Mouse (Mus musculus) urinary bladder, postnatal 14 days (tissue): ENCODE data around the gene Hibadh.

ENCODE experiments used
- DNase-seq: peaks from one replicate; pipeline ENCODE4 v3.0.0; 2021; ENCODE audit warnings: low spot score

The Hibadh gene

DNA sequence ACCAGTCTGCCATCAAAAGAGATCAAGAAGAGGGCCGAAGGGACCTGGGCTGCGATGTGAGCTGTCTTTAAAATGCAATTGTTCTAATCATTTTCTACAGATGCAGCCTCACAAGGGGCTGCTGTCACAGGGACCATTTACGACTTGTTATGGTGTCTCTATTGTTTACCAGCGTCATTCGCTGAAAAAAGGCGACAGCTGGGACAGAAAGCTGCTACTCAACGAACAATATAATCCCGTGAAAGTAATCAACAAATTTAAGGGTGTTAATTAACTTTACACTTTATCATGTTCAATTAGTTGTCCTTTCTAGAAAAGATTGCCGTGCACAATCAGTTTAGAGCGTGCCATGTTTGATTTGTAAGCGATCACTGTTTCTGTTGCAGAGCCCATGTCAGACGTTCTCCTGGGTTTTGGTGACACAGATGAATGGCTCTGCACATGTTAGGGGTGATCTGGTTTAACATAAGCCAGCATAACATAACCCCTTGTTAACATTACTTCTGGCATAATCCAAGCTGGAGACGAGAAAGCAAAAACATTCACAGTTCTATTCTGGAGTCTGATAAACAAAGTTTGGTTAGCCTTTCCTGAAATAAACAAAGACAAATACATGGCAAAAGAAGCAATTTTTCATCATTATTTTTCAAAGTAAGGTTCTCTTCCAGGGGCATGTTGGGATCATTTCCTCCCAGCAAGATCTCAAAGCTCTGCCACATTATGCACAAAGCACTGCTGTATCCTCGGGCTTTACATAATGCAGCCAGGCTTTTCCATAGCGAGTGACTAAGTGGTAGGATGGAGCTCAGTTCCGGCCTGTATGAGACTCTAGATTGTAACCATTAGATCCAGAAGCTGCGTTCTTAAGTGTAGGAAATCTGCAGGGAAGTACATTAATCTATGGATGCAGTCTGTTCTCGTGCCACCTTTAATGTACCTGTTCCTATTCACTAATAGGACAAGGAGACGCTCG is 72.6 kb downstream of the Hibadh start:
- no peak for DNase-seq

DNA sequence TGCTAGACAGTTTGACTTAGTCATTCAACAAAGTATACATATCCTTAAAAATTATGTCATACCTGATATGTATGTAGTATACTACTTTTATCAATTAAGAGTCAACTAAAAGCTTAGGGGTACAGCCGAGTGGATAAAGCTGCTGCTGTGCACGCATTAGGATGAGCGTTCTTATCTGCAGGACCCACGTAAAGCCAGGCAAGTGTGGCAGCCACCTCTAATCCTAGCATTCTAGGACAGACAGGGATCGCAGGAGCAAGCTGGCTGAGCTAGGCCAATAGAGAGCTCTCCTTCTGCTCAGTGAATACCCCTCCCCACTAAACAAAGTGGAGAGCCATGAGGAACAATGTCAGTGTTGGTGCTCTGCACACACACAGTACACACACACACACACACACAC is 75.0 kb downstream of the Hibadh start:
- no peak for DNase-seq

DNA sequence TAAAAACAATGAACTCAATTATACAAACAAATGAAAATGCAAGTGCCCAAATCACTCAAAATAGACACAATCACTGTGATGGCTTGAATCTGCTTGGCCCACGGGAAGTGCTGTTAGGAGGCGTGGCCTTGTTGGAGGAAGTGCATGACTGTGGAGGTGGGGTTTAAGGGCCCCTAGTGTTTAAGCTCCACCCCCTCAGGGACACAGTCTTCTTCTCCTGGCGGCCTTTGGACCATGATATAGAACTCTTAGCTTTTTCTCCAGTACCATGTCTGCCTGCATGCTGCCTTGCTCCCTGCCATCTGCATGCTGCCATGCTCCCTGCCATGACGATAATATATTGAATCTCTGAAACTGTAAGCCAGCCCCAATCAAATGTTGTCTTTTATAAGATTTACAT is 77.2 kb downstream of the Hibadh start:
- no peak for DNase-seq

DNA sequence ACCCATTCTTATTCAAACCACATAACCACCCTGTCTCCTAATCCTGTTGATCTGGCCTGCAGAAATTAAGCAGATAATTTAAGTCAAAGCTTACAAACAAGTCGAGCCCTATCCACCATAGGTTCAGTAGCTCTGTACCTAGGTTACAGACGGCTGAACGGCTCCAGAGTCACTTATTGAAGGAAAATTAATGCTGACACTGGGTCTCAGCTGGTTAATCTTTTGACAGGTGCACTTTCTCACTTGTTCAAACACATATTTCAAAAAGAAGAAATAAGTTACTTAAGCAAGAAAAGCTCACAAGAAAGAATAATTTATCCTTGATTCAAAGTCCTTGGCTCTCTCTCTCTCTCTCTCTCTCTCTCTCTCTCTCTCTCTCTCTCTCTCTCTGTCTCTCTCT is 81.1 kb downstream of the Hibadh start:
- no peak for DNase-seq

DNA sequence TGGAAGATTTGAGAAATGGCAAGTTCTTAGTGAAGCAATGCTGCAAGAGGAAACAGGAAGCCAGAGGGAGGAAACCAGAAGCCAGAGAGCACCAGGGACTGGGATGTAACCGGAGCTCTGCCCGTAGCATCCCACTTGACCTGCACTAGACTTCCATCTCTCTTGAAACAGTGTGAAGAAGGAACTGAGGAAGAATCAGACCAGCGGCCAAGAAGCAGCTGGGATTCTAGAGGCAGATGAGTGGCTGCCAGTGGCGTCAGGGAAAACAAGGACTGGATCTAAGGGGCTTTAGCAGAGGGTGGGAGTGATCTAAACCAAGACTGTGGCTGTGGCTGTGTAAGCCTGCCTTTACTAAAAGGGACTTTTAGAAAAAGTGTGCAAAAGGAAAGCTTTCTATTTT is 95.8 kb downstream of the Hibadh start:
- DNase-seq: no peak

DNA sequence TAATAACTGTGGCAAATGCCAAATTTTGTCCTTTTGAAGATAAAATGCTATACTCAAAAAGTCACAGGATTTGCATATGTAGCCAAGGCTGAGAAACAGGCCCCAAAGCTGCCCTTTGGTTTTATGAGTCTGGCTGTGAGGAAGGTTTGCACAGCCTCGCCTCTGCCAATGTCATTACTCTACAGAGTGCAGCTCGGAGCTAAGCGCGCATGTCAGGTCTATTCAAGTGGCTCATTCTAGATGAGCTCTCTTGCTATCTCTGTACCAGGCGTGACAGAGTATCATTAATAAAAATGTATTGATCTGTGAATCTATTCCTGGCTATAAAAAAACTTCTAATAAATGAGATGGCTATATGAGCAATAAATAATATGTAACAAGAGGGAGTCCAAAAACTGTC is 97.7 kb downstream of the Hibadh start:
- no peak for DNase-seq

DNA sequence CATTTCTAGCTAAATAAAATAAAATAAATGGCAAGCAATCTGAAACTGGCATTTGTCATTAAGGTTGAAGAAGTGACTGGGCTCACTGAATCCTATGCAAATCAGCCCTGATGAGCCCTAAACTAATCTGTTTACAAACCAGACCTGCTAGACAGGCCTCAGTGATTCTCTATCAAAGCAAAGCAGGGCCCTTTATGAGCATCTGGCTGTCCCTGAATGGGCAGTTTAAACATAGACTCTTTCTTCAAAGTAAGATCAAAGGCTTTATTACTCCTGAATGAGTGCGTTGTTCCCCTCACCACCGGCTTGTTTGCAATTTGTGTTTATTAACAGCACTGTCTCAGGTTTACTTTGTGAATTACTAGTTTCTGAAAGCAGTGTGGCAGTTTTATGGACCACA is 100.3 kb downstream of the Hibadh start:
- no peak for DNase-seq

DNA sequence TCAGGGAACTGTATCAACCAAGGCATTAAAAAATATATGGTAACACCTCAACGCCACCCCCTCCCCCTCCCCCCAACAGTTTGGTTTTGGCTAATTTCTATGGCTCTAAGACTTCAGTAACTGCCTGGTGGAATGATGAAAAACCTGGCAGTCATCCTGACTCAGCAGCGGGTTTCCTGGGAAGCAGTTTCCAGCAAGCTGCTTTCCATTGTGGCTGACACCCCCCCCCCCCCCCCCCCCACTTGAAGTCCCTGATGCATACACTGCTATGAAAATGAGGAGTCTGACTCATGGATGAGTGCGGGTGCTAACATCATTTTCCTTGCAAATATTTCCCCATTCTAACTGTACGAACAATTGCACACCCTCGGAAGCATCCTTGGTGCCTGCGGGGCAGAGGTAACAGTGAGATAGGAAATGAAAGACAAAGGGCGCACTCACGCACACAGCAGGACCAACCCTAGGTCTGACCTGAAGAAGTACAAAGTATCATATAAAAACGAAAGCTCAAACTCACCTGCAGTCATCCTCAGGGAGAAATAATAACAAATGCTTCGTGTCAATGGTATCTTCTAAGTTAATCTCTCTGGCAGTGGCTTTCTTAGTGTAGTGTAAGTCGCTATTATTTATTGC is 105.0 kb downstream of the Hibadh start:
- DNase-seq: no peak

DNA sequence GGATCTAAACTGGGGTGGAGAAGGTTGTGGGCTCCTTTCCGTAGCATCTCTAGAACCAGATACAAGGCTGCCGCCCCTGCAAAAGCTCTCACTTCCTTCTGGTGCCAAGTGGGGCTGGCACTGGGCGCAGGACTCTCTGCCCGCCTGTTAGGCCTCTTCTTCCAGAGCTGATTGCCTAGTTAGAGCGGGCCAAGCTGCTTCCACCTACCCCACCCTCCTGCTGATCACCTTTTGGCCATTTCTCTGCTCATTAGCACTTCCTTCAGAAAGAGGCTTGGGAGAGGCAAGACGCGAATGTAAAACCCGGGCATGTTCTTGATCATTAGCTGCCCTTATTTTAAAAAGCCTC is 108.1 kb downstream of the Hibadh start:
- DNase-seq: no peak

DNA sequence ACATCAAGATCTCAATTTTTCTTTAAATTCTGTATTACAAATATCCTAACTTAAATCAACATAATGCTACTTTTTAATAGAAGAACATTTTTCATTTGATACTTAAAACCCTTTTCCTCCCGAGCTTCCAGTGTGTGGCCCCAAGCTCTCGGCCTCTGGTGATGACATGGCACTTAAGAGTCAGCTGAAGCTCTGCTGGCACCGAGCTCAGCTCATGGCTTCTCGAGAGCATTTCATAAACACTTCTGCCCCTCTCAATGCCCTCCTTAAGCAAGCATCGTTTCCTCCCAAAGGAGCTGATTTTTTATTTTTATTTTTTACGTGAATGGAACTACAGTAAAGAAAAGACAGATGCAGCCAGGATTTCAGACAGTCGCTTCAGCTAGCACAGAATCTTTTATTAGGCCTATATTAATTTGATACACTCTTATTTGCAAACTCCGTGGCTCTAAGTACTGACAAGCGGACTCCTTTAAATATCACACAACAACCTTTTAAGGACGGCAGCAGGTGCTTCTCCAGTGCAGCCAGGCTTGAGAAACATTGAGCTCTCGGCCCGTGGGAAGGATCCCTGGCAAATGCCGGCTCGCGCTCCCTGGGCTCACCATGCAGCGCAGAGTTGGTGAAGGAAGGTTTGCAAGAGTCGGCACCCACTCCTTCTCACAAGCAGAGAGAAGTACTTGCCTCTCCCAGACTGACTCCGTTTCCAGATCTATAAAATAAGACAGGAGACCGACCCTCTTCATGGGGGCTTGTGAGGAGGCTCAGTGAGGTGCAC is 108.6 kb downstream of the Hibadh start:
- DNase-seq: no peak

DNA sequence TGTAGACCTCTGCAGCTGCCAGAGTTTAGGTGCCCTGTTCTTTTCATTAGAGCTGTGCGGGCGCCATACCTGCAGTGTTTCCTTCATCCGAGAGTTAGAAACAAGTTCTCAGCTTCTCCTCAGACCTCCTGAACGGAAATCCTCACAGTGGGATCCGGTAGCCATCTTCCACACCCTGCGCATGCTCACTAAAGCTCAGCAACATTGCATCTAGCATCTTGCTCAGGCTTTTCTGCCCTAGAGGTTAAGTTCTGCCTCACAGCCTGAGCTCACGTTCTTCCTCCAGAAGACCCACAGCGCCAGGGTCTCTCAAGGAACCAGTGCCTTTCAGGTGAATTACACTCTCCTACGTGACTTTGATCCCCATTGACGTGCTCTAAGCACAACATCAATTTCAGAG is 109.3 kb downstream of the Hibadh start:
- DNase-seq: no peak

DNA sequence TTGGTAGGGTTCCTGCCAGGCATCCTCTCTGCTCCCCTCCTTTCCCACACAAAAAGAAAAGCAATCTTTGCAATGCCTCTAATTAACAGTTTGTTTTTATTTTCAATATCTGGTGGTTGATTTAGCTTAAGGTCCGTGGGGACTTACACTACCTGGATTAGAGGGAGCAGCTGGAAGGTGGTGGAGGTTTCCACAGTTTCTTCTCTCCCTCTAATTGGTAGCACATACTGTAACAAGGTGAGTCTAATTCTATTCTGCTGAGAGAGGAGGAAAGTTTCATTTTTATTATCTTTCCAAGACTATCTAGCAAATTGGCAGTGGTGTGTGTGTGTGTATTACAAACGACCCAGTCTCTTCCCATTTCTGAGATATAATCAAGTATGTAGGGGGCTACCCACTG is 116.0 kb downstream of the Hibadh start:
- DNase-seq: no peak

DNA sequence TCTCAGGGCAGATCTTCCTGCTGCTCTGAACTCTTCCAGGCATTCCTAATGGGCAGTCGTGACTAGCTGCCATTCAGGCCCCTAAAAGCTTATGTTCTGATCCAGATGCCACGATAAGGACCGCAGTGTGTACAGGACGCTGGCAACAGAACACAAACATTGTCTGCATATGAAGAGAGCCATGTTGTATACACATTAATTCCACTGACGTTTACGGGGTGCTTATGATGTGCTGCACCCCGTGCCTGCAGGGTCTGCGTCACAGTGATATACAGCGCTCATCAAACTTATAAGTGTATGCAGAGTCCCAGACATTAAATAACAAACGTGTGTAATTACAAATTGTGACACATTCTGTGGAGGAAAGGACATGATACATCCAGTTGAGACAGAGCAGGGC is 121.5 kb downstream of the Hibadh start:
- DNase-seq: peak; percentile 20

DNA sequence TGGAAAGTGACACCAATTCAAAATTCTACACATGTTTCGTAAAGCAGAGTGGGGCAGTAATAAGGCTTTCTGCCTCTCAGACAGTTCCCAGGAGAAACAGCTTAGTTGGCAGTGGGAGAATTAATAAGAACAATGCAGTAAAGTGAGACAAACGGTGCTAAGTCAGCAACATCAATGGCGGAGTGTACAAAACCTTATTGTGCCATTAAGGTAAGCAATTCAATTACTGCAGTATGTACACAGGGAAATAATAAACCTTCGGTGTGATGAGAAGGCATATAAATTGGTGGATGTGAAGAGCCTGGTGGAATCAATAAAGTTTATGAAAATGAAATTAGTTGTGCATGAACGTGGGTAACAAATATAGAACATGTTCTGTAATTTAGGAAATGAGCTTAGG is 122.9 kb downstream of the Hibadh start:
- no peak for DNase-seq

DNA sequence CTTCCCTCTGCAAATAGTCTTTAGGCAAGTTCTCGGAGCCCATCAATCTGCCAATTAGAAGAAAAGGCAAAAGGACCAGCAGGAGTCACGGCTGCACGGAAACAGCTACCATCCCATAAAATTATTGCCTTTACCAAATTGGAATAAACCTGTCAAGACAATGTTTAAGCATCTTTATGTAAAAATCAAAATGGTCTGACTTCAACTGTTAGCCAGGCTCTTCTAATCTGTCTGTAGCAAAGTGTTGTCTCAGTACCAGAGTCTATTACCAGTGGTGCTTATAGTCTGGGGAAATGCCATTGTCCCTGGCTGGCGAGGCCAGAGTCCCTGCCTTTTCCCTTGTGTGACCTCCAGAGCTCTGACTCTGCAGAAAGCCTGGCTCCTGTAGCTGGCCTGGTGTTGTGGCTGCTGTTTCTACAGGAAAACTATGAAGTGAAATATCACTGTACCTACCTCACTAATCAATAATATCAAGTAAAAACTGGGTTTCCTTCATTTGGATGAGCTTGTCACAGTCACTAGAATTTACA is 126.2 kb downstream of the Hibadh start:
- no peak for DNase-seq

DNA sequence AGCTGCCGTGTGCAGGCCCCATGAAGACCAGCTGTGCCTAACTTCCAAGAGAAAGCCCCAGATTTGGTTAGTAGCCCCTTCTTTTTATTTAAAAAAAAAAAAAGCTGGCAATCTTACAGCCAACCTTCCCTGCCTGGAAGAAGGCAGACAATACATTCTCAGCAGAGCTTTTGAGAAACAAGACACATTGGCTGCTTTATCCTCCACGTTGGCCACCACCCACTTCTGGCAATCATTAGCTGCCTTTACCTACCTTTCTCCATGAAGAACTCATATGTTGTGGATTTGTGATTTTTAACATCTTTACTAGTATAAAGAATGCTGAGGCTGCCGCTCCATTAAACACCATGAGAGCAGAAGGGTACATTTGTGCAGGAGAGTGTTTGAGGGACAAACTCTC is 131.4 kb downstream of the Hibadh start:
- no peak for DNase-seq

DNA sequence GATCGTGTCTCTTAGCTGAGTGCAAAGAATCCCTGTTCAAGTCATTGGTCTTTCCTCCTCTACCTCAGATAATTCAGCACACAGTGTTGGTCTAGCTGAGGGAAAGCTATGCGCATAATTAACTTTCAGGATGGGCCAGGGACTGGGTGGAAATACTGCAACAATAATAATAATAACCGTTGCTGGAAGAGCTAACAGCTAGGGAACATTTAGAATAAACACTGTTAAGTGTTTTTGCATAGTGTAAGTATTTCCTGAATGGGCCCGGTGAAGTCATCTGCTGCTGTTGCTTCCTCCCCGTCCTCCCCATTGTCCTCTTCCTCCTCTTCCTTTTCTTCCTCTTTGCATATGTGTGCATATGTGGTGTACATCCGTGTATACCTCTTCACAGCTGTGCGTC is 132.2 kb downstream of the Hibadh start:
- DNase-seq: no peak

DNA sequence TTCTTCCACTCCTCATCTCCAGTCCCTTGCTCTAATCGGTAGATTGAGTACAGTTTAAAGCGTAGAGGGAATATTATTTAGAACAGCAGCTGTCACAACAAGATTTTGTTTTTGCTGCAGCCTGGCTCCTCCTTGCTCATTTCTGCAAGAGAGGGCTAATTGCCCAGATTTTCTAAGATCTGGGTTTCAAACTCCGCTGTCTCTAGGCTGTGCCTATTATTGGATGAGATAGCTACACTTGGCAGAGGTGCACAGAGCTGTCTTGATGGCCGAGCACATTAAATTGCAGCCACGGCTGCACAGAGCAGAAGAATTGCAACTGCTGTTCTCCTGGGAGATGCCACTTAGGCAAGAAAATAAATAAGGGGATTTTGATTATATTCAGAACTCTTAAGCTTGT is 133.0 kb downstream of the Hibadh start:
- peak; percentile 23 for DNase-seq

DNA sequence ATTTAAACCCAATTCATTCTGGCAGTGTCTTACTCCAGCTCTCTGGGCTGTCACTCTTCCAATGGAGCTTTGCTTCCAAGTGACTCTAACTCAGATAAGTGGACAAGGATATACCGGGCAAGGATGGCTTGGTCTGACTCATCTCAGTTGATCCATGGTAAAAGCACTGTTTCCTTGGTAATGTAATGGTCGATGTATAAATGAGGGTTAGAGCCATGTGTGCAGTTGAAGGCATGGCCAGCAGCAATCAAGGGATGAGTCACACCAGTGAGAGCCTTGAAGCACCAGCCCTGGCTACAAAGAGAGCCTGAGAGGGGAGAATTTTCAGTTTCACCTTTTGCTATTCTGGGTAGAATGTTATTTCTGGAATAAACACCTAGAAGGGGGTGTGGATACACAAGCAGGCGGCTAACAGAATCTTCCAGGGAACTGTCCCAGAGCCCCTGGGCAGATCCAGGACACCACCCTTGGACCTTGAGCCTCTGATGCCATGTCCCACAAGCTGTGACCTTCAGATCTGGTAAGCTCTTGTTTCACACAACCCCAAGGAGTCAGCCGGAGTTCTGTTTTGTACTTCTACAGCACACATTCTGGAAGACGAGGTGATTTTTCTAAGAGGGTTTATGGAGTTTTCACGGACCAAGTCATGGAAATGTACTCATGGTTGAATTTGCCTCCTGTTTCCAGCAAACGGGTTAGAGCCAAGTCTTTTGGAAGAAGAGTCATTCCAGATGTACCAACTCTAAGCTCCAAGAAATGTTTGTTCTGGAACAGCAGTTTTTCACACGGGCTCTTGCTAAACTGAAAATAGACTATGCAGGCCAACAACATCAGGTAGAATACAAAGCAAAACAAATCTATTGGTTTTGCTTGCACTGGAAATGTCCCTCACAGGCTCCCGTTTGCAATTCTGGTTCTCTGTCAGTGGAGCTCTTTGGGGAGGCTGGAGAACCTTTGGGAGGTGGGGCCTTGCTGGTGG is 134.1 kb downstream of the Hibadh start:
- no peak for DNase-seq

DNA sequence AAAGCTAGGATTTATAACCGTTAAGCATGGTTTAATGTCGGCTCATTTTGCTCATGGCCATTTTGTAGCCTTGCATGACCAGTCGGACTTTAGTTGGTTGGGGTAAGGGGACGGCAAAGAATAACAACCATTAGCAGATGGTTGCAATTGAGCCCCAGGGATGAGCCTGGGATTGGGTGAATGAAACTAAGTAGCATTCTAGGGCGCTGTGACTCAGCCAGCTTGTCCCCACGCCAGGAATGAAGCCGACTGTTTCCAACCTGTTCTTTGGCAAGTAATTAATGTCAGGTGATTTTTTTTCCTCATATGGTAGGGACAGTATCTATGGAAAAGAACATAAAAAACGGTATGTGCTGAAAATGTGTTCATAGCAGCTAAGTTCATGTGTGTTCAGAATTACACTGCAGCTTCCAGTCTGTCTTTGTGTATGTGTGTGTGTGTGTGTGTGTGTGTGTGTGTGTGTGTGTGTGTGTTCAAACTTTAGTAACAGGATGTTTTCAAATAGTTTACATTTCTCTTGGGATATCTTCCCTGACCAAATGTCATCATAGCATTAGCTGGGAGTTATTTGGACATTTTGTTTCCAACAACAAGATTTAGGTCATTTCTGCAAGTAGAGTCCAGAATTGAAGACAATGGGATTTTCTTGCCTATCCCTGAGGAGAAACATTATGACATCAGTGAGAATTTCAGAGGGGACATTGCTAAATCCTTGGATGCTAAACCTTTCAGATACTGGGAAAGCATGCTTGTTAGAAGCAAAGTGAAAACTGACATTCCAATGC is 135.3 kb downstream of the Hibadh start:
- no peak for DNase-seq

DNA sequence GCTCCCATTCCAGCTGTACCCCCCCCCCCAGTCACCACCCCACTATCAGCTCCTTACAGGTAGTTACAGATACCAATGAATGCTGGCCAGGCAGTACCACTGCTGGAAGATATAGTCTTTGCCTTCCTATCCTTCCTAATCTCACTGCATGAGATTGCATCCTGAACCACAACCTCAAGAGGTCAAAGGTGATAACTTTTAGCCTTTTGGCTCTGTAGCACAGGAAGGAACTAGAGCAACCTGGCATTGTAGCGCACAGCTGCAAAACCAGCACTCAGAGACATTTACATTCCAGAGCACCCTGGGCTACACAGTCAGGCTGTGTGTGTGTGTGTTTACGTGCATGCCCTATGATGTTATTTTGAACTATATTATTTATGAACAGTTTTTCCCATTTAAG is 137.2 kb downstream of the Hibadh start:
- no peak for DNase-seq
